Mouse (Mus musculus) embryonic fibroblast, embryonic 13.5 days (primary cell): ENCODE measurements around the gene Wdr86. TPM values are rescaled to one million over a fixed set of nuclear protein-coding genes. Genes with fewer than 3 reads are reported as not detected.

Source experiments
- H3K27ac ChIP-seq: 2 replicates; pipeline ENCODE4 v1.5.1; 2012; ENCODE audit warnings: low read length, control low read depth, inconsistent platforms; ENCODE audit not compliant: insufficient read depth
- H3K4me1 ChIP-seq: 2 replicates; pipeline ENCODE4 v1.6.1; 2011; ENCODE audit warnings: low read length; ENCODE audit not compliant: control insufficient read depth, insufficient read depth
- H3K4me3 ChIP-seq: 2 replicates; pipeline ENCODE4 v1.5.1; 2011; ENCODE audit warnings: mild to moderate bottlenecking, control low read depth, low read length; ENCODE audit not compliant: insufficient read depth
- CTCF ChIP-seq: IDR thresholded peaks from 2 replicates; pipeline ENCODE4 v1.5.1; 2011; ENCODE audit warnings: mild to moderate bottlenecking, control low read depth, low read length, moderate library complexity, borderline replicate concordance; ENCODE audit not compliant: insufficient read depth
- POLR2A ChIP-seq: IDR thresholded peaks from 2 replicates; pipeline ENCODE4 v1.6.1; 2011; ENCODE audit warnings: low read depth, mild to moderate bottlenecking, control low read depth, low read length, moderate library complexity
- polyA plus RNA-seq: library from polyadenylated mRNA; stranded (reverse); fragments of >200 nt; gene quantifications from 2 replicates; pipeline ENCODE4 v1.2.4, GENCODE M21; 2011; ENCODE audit warnings: low read depth; ENCODE audit not compliant: missing spikeins, insufficient read length

Wdr86 gene
- polyA plus RNA-seq, 1 experiment: 1.1 TPM

DNA sequence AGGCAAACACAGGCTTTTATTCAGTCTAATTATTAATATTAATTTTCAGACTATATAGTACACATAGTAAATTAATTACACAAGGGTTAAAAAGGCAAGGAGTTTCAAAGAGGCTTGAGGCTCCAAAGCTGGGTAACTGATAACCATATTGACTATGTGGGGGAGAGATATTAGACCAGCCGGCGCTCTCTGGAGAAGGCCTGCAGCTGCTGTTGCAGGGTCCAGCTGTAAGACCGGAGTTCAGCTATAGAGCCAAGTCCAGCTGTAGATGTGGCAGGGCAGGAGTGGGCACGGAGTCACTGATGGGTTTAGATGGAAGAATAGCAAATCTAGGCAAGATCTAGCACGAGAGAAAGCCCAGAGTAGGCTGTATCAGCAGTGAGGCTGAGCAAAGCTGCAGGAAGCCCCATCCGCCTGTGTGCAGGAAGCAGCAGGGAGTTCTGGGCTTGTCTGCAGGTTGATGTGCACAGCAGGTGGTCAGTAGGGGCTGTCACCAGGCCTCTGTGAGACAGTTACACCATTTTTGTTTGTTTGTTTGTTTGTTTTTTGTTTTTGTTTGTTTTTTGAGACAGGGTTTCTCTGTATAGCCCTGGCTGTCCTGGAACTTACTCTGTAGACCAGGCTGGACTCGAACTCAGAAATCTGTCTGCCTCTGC is 3.4 kb upstream of the Wdr86 start:
- Histone ChIP-seq H3K4me1 (peaks cover 2% of the 10 kb centered on the region; the same call in 1 of the 2 replicates), H3K4me3 (no peak overlapping the region), H3K27ac (no peak overlapping the region)
- TF ChIP-seq POLR2A (no peak), CTCF (no peak)

DNA sequence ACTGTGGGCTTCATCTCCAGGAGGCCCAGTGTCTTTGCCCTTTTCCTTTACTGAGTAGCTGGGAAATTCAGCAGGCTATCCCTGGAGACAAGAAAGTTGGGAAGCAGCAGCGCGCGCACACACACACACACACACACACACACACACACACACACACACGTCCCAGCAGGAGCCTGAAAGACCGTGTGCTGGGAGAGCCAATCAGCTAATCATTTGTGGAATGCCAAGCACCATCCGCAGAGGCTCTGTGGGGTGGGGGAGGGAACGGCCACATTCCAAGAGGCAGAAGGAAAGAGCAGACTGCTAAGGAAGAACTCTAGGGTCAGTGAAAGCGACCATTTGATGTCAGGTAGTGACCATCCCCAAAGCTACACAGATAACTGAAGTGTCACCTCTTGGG is 2.6 kb upstream of the Wdr86 start:
- H3K27ac ChIP-seq: no peak overlapping the region
- H3K4me1 ChIP-seq: peaks cover 2% of the 10 kb centered on the region; the same call in 1 of the 2 replicates
- H3K4me3 ChIP-seq: no peak overlapping the region
- TF ChIP-seq CTCF (no peak), POLR2A (no peak)

DNA sequence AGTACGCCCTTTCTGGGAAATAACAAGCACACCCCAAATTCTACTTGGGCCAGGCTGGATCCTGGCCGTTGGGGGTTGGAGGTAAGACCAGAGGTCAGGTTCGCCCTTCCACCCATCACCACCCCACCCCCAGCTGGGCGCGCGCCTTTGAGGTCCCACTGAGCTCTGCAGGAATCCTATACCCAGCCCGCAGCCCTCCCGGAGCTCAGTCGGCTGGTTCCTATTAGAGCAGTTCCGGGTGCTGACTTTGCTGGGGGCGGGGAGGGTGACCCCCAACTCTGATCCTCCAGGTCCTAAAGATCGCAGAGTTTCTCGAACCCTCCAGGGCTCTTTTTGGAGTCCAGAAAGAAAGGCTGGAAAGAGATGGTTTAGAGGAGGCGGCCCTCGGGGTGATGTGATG is 459 bp upstream of the Wdr86 start:
- Histone ChIP-seq H3K4me1 (peaks cover 2% of the 10 kb centered on the region; the same call in 1 of the 2 replicates), H3K4me3 (no peak overlapping the region), H3K27ac (no peak overlapping the region)
- TF ChIP-seq CTCF: no peak
- TF ChIP-seq POLR2A: no peak

DNA sequence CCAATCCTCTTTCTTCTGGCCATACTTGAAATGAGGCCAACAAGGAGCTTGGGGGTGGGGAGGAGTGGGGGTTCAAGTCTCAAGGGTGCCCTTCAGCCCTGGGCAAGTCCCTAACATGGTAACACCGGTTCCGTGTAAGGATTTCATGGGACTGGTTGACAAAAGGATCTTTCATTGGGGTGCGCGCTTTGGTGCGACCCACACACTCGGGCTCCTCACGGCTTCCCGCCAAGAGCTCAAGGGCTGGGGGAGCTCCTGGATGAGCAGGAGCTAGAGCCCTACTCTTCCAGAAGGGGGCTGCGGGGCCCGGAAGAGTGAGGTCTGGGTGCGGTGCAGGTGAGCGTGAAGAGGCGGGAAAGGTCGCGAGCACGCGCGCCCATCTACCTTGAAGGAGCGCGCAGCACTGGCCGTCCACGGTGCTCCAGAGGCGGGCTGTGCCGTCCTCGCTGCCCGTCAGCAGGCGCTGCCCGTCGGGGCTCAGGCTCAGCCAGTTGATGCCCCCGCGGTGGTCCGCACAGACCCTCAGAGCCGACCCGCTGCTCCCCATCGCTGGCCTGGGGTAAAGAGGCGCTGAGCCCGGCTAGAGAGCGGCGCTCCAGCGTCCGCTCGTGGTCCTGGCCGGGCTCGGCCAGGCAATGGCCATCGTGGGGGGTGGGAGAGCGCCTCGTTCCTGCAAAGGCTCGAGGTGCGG is 585 bp downstream of the Wdr86 start:
- H3K4me1 ChIP-seq: peaks cover 2% of the 10 kb centered on the region; the same call in 1 of the 2 replicates
- H3K27ac ChIP-seq: no peak overlapping the region
- TF ChIP-seq CTCF: no peak
- TF ChIP-seq POLR2A: no peak
- H3K4me3 ChIP-seq: 0 out of 2 replicates have a peak overlapping the region, but pooled peaks have one; percentile 8

DNA sequence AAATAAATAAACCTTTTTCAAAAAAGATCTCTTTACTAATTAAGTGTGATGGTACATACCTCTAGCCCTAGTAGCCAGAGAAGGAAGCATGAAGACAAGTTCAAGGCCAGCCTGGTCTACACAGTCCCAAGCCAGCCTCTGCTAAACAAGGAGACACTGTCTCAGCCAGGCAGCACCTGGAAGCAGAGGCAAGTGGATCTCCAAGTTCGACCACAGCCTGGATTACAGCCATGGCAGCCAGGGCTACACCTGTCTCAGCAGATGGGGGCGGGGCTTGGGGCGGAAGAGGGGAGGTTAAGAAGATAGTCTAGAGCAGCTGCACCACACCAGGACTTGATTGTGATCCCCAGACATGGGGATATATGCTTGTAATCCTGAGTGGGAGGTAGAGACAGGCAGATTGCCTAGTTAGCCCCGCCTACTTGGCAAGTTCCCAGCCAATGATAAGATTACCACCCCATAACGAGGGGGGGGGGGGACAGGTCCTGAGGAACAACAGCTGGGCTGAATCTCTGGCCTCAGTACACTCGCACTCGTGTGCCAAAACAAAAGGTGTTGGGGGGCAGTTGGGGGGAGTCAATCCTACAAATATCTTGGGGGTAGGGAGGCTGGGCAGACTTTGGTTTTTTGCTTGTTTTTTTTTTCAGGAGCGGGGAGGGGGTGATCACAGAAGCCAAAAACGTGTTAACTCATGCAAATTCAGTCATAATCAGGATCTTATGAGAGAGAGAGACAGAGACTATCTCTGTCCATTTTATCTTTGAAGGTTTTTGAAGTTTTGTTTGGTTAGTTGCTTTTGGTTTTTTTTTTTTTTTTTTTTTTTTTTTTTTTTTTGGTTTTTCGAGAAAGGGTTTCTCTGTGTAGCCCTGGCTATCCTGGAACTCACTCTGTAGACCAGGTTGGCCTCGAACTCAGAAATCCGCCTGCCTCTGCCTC is 3.4 kb downstream of the Wdr86 start:
- Histone ChIP-seq H3K4me3 (no peak overlapping the region), H3K4me1 (no peaks in the 10 kb centered on the region), H3K27ac (no peak overlapping the region)
- TF ChIP-seq POLR2A (no peak), CTCF (no peak)

DNA sequence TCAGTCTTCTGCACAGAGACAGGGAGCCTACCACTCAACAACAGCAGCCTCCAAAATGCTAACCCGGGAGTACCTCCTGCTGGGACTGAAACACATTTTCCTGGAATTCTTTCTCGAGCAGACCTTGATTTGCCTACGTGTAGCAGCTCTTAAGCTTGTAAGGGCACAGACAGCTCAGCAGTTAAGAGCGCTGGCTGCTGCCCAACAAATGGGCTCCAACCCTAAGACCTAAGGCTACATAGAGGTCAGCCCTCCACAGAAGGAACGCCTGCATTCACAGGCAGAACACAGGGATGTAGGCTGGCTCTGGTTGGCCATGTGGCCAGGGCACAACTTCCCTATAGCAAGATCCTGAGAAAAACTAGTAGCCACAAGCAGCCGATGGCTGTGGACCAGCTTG is 4.6 kb downstream of the Wdr86 start:
- H3K4me1 ChIP-seq: no peaks in the 10 kb centered on the region
- TF ChIP-seq POLR2A (no peak), CTCF (no peak)
- H3K27ac ChIP-seq: no peak overlapping the region
- H3K4me3 ChIP-seq: no peak overlapping the region

DNA sequence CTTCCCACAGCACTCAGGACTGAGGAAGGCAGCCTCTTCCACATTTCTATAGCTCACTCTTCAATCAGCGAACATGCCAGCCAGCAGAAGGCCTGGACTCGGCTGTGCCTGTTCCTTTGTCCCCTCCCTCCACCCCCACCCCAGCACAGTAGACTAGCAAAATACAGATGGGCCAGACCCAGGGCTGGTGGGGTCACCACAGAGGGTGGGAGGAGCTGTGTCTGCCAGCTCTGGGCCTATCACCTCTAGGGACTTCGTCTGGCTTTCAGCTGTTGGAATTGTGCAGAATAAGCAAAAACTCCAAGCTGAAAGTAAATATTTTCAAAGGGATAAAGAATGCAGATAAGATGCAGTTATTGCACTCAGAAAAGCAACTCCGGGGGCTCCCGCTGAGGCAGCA is 5.7 kb downstream of the Wdr86 start:
- no peak overlapping the region for H3K27ac ChIP-seq
- no peak overlapping the region for H3K4me3 ChIP-seq
- TF ChIP-seq POLR2A (no peak), CTCF (no peak)
- H3K4me1 ChIP-seq: no peaks in the 10 kb centered on the region

DNA sequence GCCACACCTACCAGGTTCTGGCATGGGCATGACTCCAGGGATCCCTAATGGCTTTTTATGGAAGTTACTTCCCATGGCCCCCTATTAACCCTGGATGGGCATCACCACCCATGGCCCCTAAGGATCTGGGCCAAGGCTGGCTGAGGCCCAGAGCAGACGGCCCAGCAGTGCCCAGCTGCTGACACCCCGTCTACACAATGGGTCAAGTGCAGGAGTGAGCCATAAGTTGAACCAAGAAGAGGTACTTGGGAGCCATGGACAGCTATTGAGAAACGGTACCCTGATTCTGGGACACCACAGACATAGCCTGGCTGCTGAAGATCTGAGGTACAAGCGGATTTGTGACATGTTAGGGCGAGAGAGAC is 6.3 kb downstream of the Wdr86 start:
- Histone ChIP-seq H3K27ac (no peak overlapping the region), H3K4me3 (no peak overlapping the region), H3K4me1 (no peaks in the 10 kb centered on the region)
- no peak for TF ChIP-seq POLR2A
- TF ChIP-seq CTCF: no peak

DNA sequence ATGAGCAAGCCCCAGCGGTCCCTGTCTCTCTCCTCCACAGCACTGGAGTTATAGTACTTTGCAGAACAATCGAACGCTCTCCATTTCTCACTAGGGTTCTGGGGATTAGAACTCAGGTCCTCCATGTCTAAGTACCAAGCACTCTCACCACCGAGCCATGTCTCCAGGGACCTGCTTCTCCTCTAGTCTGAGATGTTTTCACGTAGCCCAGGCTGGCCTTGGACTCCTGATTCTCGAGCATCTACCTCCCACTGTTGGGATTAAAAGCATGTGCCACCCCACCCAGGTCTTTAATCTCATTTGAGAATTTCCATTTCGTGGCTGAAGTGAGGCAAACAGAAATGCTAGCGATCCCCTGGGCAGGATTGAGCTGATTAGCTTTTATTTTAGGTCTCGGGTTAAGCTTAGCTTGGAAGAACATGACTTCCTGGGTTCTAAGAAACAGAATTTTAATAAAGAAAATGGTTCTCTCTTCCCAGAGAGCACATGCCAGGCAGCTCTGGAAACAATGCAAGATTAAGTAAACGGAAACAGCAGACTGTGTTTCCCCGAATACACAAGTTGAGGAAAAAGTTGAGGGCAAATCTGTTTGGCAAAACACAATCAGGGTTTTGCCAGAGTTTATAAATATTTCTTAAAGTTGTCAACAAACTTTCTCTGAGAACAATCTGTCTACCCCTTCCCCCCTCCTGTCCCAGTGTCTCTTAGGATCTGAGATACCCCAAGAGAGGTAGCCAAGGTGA is 6.8 kb downstream of the Wdr86 start:
- Histone ChIP-seq H3K4me1 (no peaks in the 10 kb centered on the region), H3K27ac (no peak overlapping the region), H3K4me3 (no peak overlapping the region)
- no peak for TF ChIP-seq POLR2A
- TF ChIP-seq CTCF: no peak

DNA sequence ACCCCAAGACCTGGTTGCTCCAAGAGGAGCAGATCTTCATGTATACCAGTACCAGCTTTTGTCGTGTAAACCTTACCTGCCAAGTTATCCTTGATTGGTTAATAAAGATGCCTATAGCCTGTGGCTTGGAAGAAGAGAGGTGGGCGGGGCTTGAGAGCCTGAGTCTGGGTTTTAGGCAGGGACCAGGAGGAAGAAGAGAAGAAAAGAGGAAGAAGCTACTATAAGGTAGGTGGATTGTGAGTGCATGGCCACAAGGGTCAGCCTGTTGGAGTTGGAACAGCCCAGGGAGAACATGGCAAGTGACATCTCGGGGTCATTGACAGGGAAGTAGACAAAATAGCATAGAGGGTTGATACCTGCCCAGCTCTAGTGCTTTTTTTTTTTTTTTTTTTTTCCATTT is 10.7 kb downstream of the Wdr86 start:
- no peak overlapping the region for H3K4me3 ChIP-seq
- no peak overlapping the region for H3K27ac ChIP-seq
- no peaks in the 10 kb centered on the region for H3K4me1 ChIP-seq
- TF ChIP-seq CTCF (no peak), POLR2A (no peak)
